ENCODE assay signal across 9 mouse cellular contexts in genomic region chr4:5327171-5327661, GRCm38 (mm10).
DNase-seq lines count a peak whose midpoint lies in the region; ATAC-seq and TF ChIP-seq lines count a peak whose summit lies in the region.
"Had no signal": no experiment of that assay in that cellular context is flagged by ENCODE, and none has a peak within 500 bp of the region (broad histone marks: within the 10 kb centered on the region; RNA-seq: fewer than 3 reads in every experiment).

No protein-coding gene starts in this region.

- H3K9me3 ChIP-seq in hindbrain, embryonic 14.5 days (ENCODE audit: control insufficient read depth, low read length) = no peaks in the 10 kb centered on the region
- H3K9me3 ChIP-seq in hindbrain, embryonic 10.5 days = no peaks in the 10 kb centered on the region
- no peaks in the 10 kb centered on the region for H3K9me3 ChIP-seq in lung, postnatal 0 days (ENCODE audit: low read length)
- H3K9me3 ChIP-seq in limb, embryonic 10.5 days (replicated peaks) = no peaks in the 10 kb centered on the region

- no peak overlapping the region for H3K27ac ChIP-seq in hindbrain, embryonic 14.5 days
- H3K27ac ChIP-seq in hindbrain, embryonic 10.5 days = no peak overlapping the region
- H3K27ac ChIP-seq in lung, postnatal 0 days (ENCODE audit: low read length) = no peak overlapping the region
- no peak overlapping the region for H3K27ac ChIP-seq in limb, embryonic 10.5 days

- peak; percentile 23 for DNase-seq in hindbrain, embryonic 14.5 days (ENCODE audit: low spot score)
- no peak for DNase-seq in hindbrain, embryonic 10.5 days (ENCODE audit: low spot score)
- DNase-seq in lung, postnatal 0 days (ENCODE audit: low spot score) = peak; percentile 36
- no peak for DNase-seq in lung, postnatal 14 days
- peak; percentile 15 for DNase-seq in layer of hippocampus, adult 9-10 months (ENCODE audit: low spot score)
- peak; percentile 12 for DNase-seq in right cerebral cortex, postnatal 25 days
- DNase-seq in limb, embryonic 10.5 days (ENCODE audit: low spot score) = no peak
- DNase-seq: adrenal gland, adult 8-10 months; gastrocnemius, postnatal 14 days had no signal

- no peak for TF ChIP-seq CTCF in lung, postnatal 0 days (IDR thresholded peaks at IDR 0.05)

- H3K4me1 ChIP-seq in hindbrain, embryonic 14.5 days (replicated peaks; ENCODE audit: control insufficient read depth, insufficient read depth, low read length) = no peaks in the 10 kb centered on the region
- H3K4me1 ChIP-seq in hindbrain, embryonic 10.5 days (replicated peaks) = no peaks in the 10 kb centered on the region
- H3K4me1 ChIP-seq in lung, postnatal 0 days (ENCODE audit: insufficient read depth, low read depth, low read length) = no peaks in the 10 kb centered on the region
- no peaks in the 10 kb centered on the region for H3K4me1 ChIP-seq in limb, embryonic 10.5 days

- no peak overlapping the region for H3K4me3 ChIP-seq in hindbrain, embryonic 14.5 days (replicated peaks; ENCODE audit: low read length)
- H3K4me3 ChIP-seq in hindbrain, embryonic 10.5 days = no peak overlapping the region
- H3K4me3 ChIP-seq in lung, postnatal 0 days (ENCODE audit: low read depth, low read length) = no peak overlapping the region
- no peak overlapping the region for H3K4me3 ChIP-seq in limb, embryonic 10.5 days

- 85% methylated on average over 2 of the region's 2 CpGs for WGBS in hindbrain, embryonic 14.5 days
- 85% methylated on average over 2 of the region's 2 CpGs for WGBS in hindbrain, embryonic 10.5 days
- 35% methylated on average over 2 of the region's 2 CpGs for WGBS in lung, postnatal 0 days
- 78% methylated on average over 2 of the region's 2 CpGs for WGBS in limb, embryonic 10.5 days

- H3K4me2 ChIP-seq in hindbrain, embryonic 14.5 days (replicated peaks) = no peak overlapping the region
- no peak overlapping the region for H3K4me2 ChIP-seq in lung, postnatal 0 days (replicated peaks; ENCODE audit: low read depth, low read length)

- H3K9ac ChIP-seq in hindbrain, embryonic 14.5 days = no peak overlapping the region
- no peak overlapping the region for H3K9ac ChIP-seq in lung, postnatal 0 days (replicated peaks; ENCODE audit: low read depth)

- H3K36me3 ChIP-seq in hindbrain, embryonic 14.5 days (replicated peaks; ENCODE audit: control insufficient read depth, insufficient read depth) = no peaks in the 10 kb centered on the region
- H3K36me3 ChIP-seq in hindbrain, embryonic 10.5 days = no peaks in the 10 kb centered on the region
- no peaks in the 10 kb centered on the region for H3K36me3 ChIP-seq in lung, postnatal 0 days (ENCODE audit: insufficient read depth, low read length)
- no peaks in the 10 kb centered on the region for H3K36me3 ChIP-seq in limb, embryonic 10.5 days

- TF ChIP-seq EP300 in lung, postnatal 0 days (IDR thresholded peaks at IDR 0.05) = no peak

- ATAC-seq in hindbrain, embryonic 14.5 days (ENCODE audit: low FRiP score) = no peak
- peak; percentile 16; the same call in 1 of the 2 replicates for ATAC-seq in lung, postnatal 0 days

- H3K27me3 ChIP-seq in hindbrain, embryonic 14.5 days (ENCODE audit: control insufficient read depth, insufficient read depth, low read length) = no peaks in the 10 kb centered on the region
- no peaks in the 10 kb centered on the region for H3K27me3 ChIP-seq in hindbrain, embryonic 10.5 days (ENCODE audit: insufficient read depth, poor library complexity, severe bottlenecking)
- no peaks in the 10 kb centered on the region for H3K27me3 ChIP-seq in lung, postnatal 0 days (replicated peaks; ENCODE audit: insufficient read depth, low read length)
- H3K27me3 ChIP-seq in limb, embryonic 10.5 days (ENCODE audit: low read depth, poor library complexity, severe bottlenecking) = no peaks in the 10 kb centered on the region

Comparison
In these comparisons a context has a peak if more than half of its experiments do, and no peak if none do; other contexts are left out.
1. DNase-seq: peak in hindbrain, embryonic 14.5 days (single experiment), lung, postnatal 0 days (single experiment), layer of hippocampus, adult 9-10 months (single experiment) and right cerebral cortex, postnatal 25 days (single experiment); none in hindbrain, embryonic 10.5 days (single experiment), lung, postnatal 14 days (single experiment) and limb, embryonic 10.5 days (single experiment).